Mouse (Mus musculus) heart, embryonic 12.5 days (tissue): ENCODE measurements around the gene Lrrc38. TPM values are rescaled to one million over a fixed set of nuclear protein-coding genes. Genes with fewer than 3 reads are reported as not detected.
"Not testable (repeated sequence)": the region's sequence is repeated elsewhere in the genome, so short reads cannot be mapped to it uniquely, and the experiment has no call there.

ENCODE experiments used
- ATAC-seq: fragments of 200-750 bp; cut with Nextera tagmentation; 2 replicates; pipeline ENCODE4 v1.8.0; 2017; ENCODE audit warnings: moderate TSS enrichment, moderate library complexity; ENCODE audit not compliant: insufficient number of reproducible peaks, low FRiP score
- H3K27ac ChIP-seq: fragments of 300-500 bp; sonication (generic); 2 replicates; pipeline ENCODE4 v1.5.1; 2016; ENCODE audit warnings: mild to moderate bottlenecking, moderate library complexity; ENCODE audit not compliant: poor library complexity, severe bottlenecking
- H3K27me3 ChIP-seq: fragments of 300-500 bp; sonication (generic); replicated peaks from 2 replicates; pipeline ENCODE4 v1.6.1; 2016; ENCODE audit warnings: mild to moderate bottlenecking, moderate library complexity
- H3K36me3 ChIP-seq: fragments of 300-500 bp; sonication (generic); 2 replicates; pipeline ENCODE4 v1.6.1; 2016; ENCODE audit warnings: mild to moderate bottlenecking, moderate library complexity
- H3K4me1 ChIP-seq: fragments of 300-500 bp; sonication (generic); replicated peaks from 2 replicates; pipeline ENCODE4 v1.6.1; 2016; ENCODE audit warnings: mild to moderate bottlenecking
- H3K4me2 ChIP-seq: fragments of 300-500 bp; sonication (generic); 2 replicates; pipeline ENCODE4 v1.6.1; 2016; ENCODE audit warnings: mild to moderate bottlenecking, moderate library complexity
- H3K4me3 ChIP-seq: fragments of 300-500 bp; sonication (generic); 2 replicates; pipeline ENCODE4 v1.5.1; 2016; ENCODE audit warnings: mild to moderate bottlenecking
- H3K9ac ChIP-seq: fragments of 300-500 bp; sonication (generic); 2 replicates; pipeline ENCODE4 v1.6.1; 2016; ENCODE audit warnings: mild to moderate bottlenecking, moderate library complexity
- H3K9me3 ChIP-seq: fragments of 300-500 bp; sonication (generic); replicated peaks from 2 replicates; pipeline ENCODE4 v1.6.1; 2016; ENCODE audit warnings: mild to moderate bottlenecking, moderate library complexity
- WGBS: fragments of 180-500 bp; shearing (Covaris S2); methylation state at CpG from one replicate; pipeline ENCODE4 v1.1.7; 2016; 5-methylcytosine and 5-hydroxymethylcytosine counted together
- polyA plus RNA-seq: library from polyadenylated mRNA; unstranded; fragments of >200 nt; fragmentation: Nextera tagmentation; extraction: Ambion mirVana; gene quantifications from 2 replicates; pipeline ENCODE4 v1.2.1, GENCODE M21; 2016

Lrrc38 gene
- polyA plus RNA-seq, 1 experiment from 2014 or later, result not detected

GRCm38 (mm10) chr4:143324925-143325624 is 24.5 kb upstream of the Lrrc38 start:
- no peaks in the 10 kb centered on the region; the same call in 1 of the 2 replicates for H3K4me1 ChIP-seq
- 0 out of 2 replicates have a peak, but pooled peaks cover 4% of the 10 kb centered on the region for H3K27me3 ChIP-seq
- H3K36me3 ChIP-seq, result no peaks in the 10 kb centered on the region
- no peak overlapping the region for H3K27ac ChIP-seq
- no peaks in the 10 kb centered on the region for H3K9me3 ChIP-seq
- peak overlapping the region; percentile 75 for H3K4me2 ChIP-seq
- ATAC-seq, result no peak
- H3K4me3 ChIP-seq, result peak overlapping the region; percentile 38
- H3K9ac ChIP-seq, result peak overlapping the region; percentile 56; the same call in 1 of the 2 replicates
- 20% methylated on average over 15 of the region's 15 CpGs for WGBS

GRCm38 (mm10) chr4:143325625-143325941 is 24.0 kb upstream of the Lrrc38 start:
- H3K9ac ChIP-seq, result peak overlapping the region; percentile 56; the same call in 1 of the 2 replicates
- H3K27me3 ChIP-seq, result 0 out of 2 replicates have a peak, but pooled peaks cover 4% of the 10 kb centered on the region
- H3K9me3 ChIP-seq, result no peaks in the 10 kb centered on the region
- peak overlapping the region; percentile 75 for H3K4me2 ChIP-seq
- 3% methylated on average over 10 of the region's 10 CpGs for WGBS
- peak overlapping the region; percentile 38 for H3K4me3 ChIP-seq
- H3K27ac ChIP-seq, result no peak overlapping the region
- no peaks in the 10 kb centered on the region for H3K36me3 ChIP-seq
- no peak for ATAC-seq
- H3K4me1 ChIP-seq, result no peaks in the 10 kb centered on the region; the same call in 1 of the 2 replicates

GRCm38 (mm10) chr4:143330566-143330965 is 19.0 kb upstream of the Lrrc38 start:
- WGBS, result 24% methylated on average over 9 of the region's 9 CpGs
- Histone ChIP-seq H3K4me1 (0 out of 2 replicates have a peak, but pooled peaks cover 4% of the 10 kb centered on the region), H3K27me3 (no peaks in the 10 kb centered on the region), H3K9ac (no peak overlapping the region), H3K27ac (no peak overlapping the region), H3K36me3 (no peaks in the 10 kb centered on the region), H3K4me2 (no peak overlapping the region), H3K4me3 (no peak overlapping the region), H3K9me3 (no peaks in the 10 kb centered on the region)
- peak; percentile 57; the same call in 1 of the 2 replicates for ATAC-seq

- Histone ChIP-seq H3K4me2 (no peak overlapping the region), H3K27me3 (no peaks in the 10 kb centered on the region), H3K4me1 (0 out of 2 replicates have a peak, but pooled peaks cover 4% of the 10 kb centered on the region), H3K4me3 (no peak overlapping the region), H3K9me3 (no peaks in the 10 kb centered on the region), H3K27ac (no peak overlapping the region), H3K9ac (no peak overlapping the region), H3K36me3 (no peaks in the 10 kb centered on the region)
- ATAC-seq, result no peak
- WGBS, result 87% methylated on average over 1 of the region's 1 CpGs
Observed at GRCm38 (mm10) chr4:143331787-143332186, 17.8 kb upstream of the Lrrc38 start.

GRCm38 (mm10) chr4:143334145-143334544 is 15.4 kb upstream of the Lrrc38 start:
- Histone ChIP-seq H3K27ac (no peak overlapping the region), H3K4me2 (no peak overlapping the region), H3K36me3 (no peaks in the 10 kb centered on the region), H3K4me3 (no peak overlapping the region), H3K27me3 (no peaks in the 10 kb centered on the region), H3K4me1 (0 out of 2 replicates have a peak, but pooled peaks cover 4% of the 10 kb centered on the region), H3K9me3 (no peaks in the 10 kb centered on the region), H3K9ac (no peak overlapping the region)
- no peak for ATAC-seq
- 37% methylated on average over 5 of the region's 5 CpGs for WGBS

GRCm38 (mm10) chr4:143334995-143335394 is 14.6 kb upstream of the Lrrc38 start:
- Histone ChIP-seq H3K9me3 (no peaks in the 10 kb centered on the region), H3K4me1 (0 out of 2 replicates have a peak, but pooled peaks cover 4% of the 10 kb centered on the region), H3K9ac (no peak overlapping the region), H3K27ac (no peak overlapping the region), H3K27me3 (no peaks in the 10 kb centered on the region), H3K4me3 (no peak overlapping the region), H3K4me2 (peak overlapping the region; percentile 7; the same call in 1 of the 2 replicates), H3K36me3 (no peaks in the 10 kb centered on the region)
- WGBS, result 60% methylated on average over 17 of the region's 17 CpGs
- no peak for ATAC-seq

- Histone ChIP-seq H3K4me1 (0 out of 2 replicates have a peak, but pooled peaks cover 4% of the 10 kb centered on the region), H3K4me3 (no peak overlapping the region), H3K27ac (no peak overlapping the region), H3K36me3 (no peaks in the 10 kb centered on the region), H3K9me3 (no peaks in the 10 kb centered on the region), H3K9ac (no peak overlapping the region), H3K4me2 (no peak overlapping the region), H3K27me3 (no peaks in the 10 kb centered on the region)
- ATAC-seq, result no peak
- WGBS, result 58% methylated on average over 2 of the region's 2 CpGs
Observed at GRCm38 (mm10) chr4:143336096-143336495, 13.5 kb upstream of the Lrrc38 start.

- Histone ChIP-seq H3K27me3 (no peaks in the 10 kb centered on the region), H3K4me1 (0 out of 2 replicates have a peak, but pooled peaks cover under 1% of the 10 kb centered on the region), H3K4me2 (no peak overlapping the region), H3K9ac (no peak overlapping the region), H3K9me3 (no peaks in the 10 kb centered on the region), H3K27ac (no peak overlapping the region), H3K4me3 (no peak overlapping the region), H3K36me3 (no peaks in the 10 kb centered on the region)
- ATAC-seq, result no peak
- WGBS, result 79% methylated on average over 13 of the region's 13 CpGs
Observed at GRCm38 (mm10) chr4:143339808-143340207, 9.7 kb upstream of the Lrrc38 start.

- Histone ChIP-seq H3K9me3 (no peaks in the 10 kb centered on the region), H3K4me1 (no peaks in the 10 kb centered on the region), H3K27ac (no peak overlapping the region), H3K9ac (no peak overlapping the region), H3K4me3 (no peak overlapping the region), H3K27me3 (no peaks in the 10 kb centered on the region), H3K4me2 (no peak overlapping the region), H3K36me3 (no peaks in the 10 kb centered on the region)
- no peak for ATAC-seq
- WGBS, result 73% methylated on average over 7 of the region's 7 CpGs
Observed at GRCm38 (mm10) chr4:143341470-143341869, 8.1 kb upstream of the Lrrc38 start.

- not testable (repeated sequence) for H3K4me2 ChIP-seq, H3K27ac ChIP-seq, ATAC-seq, H3K9me3 ChIP-seq, H3K4me3 ChIP-seq, H3K36me3 ChIP-seq, H3K9ac ChIP-seq
- peaks cover 19% of the 10 kb centered on the region for H3K4me1 ChIP-seq
- H3K27me3 ChIP-seq, result peaks cover 33% of the 10 kb centered on the region
- 84% methylated on average over 5 of the region's 5 CpGs for WGBS
Observed at GRCm38 (mm10) chr4:143345491-143345890, 4.1 kb upstream of the Lrrc38 start.

GRCm38 (mm10) chr4:143348678-143349077 is 879 bp upstream of the Lrrc38 start:
- Histone ChIP-seq H3K9ac (no peak overlapping the region), H3K27ac (no peak overlapping the region), H3K4me3 (no peak overlapping the region), H3K4me2 (peak overlapping the region; percentile 98; the same call in 1 of the 2 replicates), H3K36me3 (no peaks in the 10 kb centered on the region), H3K27me3 (peaks cover 54% of the 10 kb centered on the region), H3K9me3 (no peaks in the 10 kb centered on the region), H3K4me1 (peaks cover 21% of the 10 kb centered on the region)
- ATAC-seq, result no peak
- 20% methylated on average over 5 of the region's 5 CpGs for WGBS
